Mouse (Mus musculus) stomach, postnatal 0 days (tissue): ENCODE data around the gene Akp3. TPM values are rescaled to one million over a fixed set of nuclear protein-coding genes. Genes with fewer than 3 reads are reported as not detected.
A peak's percentile ranks its signal among the peaks of the same experiment; 100 is the strongest.

Source experiments
- ATAC-seq: fragments of 200-750 bp; cut with Nextera tagmentation; 2 replicates; pipeline ENCODE4 v1.8.0; 2017; ENCODE audit not compliant: low FRiP score, low TSS enrichment
- DNase-seq: peaks from one replicate; pipeline ENCODE4 v3.0.0-alpha.2; 2016; ENCODE audit warnings: low spot score
- H3K27ac ChIP-seq: fragments of 300-500 bp; sonication (generic); replicated peaks from 2 replicates; pipeline ENCODE4 v1.5.1; 2014; ENCODE audit warnings: mild to moderate bottlenecking, control low read depth
- H3K27me3 ChIP-seq: fragments of 300-500 bp; sonication (generic); 2 replicates; pipeline ENCODE4 v1.6.1; 2014; ENCODE audit warnings: low read length; ENCODE audit not compliant: control insufficient read depth, insufficient read depth
- H3K36me3 ChIP-seq: fragments of 300-500 bp; sonication (generic); 2 replicates; pipeline ENCODE4 v1.6.1; 2014; ENCODE audit warnings: low read length, mixed read lengths; ENCODE audit not compliant: control insufficient read depth, insufficient read depth
- H3K4me1 ChIP-seq: fragments of 300-500 bp; sonication (generic); replicated peaks from 2 replicates; pipeline ENCODE4 v1.6.1; 2014; ENCODE audit warnings: antibody characterized with exemption; ENCODE audit not compliant: control insufficient read depth, insufficient read depth
- H3K4me2 ChIP-seq: fragments of 300-500 bp; sonication (generic); replicated peaks from 2 replicates; pipeline ENCODE4 v1.6.1; 2014; ENCODE audit warnings: low read depth, mild to moderate bottlenecking, control low read depth, moderate library complexity
- H3K4me3 ChIP-seq: fragments of 300-500 bp; sonication (generic); 2 replicates; pipeline ENCODE4 v1.5.1; 2014; ENCODE audit warnings: low read depth, low read length, control low read depth
- H3K9ac ChIP-seq: fragments of 300-500 bp; sonication (generic); 2 replicates; pipeline ENCODE4 v1.6.1; 2014; ENCODE audit warnings: mild to moderate bottlenecking, low read length, control low read depth, mixed read lengths
- H3K9me3 ChIP-seq: fragments of 300-500 bp; sonication (generic); 2 replicates; pipeline ENCODE4 v1.6.1; 2016; ENCODE audit warnings: low read length; ENCODE audit not compliant: control insufficient read depth
- CTCF ChIP-seq: IDR thresholded peaks from 2 replicates; pipeline ENCODE4 v1.5.1; 2016; ENCODE audit warnings: antibody characterized with exemption, low read depth, mild to moderate bottlenecking, moderate library complexity
- EP300 ChIP-seq: optimal IDR thresholded peaks from 2 replicates; pipeline ENCODE3; 2016; ENCODE audit warnings: antibody characterized with exemption
- WGBS: fragments of 180-500 bp; shearing (Covaris S2); extraction: QIAGEN DNeasy Blood & Tissue Kit; methylation state at CpG from one replicate; pipeline ENCODE4 v1.1.7; 2014; 5-methylcytosine and 5-hydroxymethylcytosine counted together
- polyA plus RNA-seq: library from polyadenylated mRNA; unstranded; fragments of >200 nt; fragmentation: Nextera tagmentation; extraction: Ambion mirVana; gene quantifications from 2 replicates; pipeline ENCODE4 v1.2.1, GENCODE M21; 2015

Akp3 gene
- polyA plus RNA-seq, 1 experiment from 2014 or later, result 0.38 TPM

GRCm38 (mm10) chr1:87171312-87171711, 46.5 kb downstream of the Akp3 start:
- H3K9ac ChIP-seq, result no peak overlapping the region
- no peaks in the 10 kb centered on the region for H3K27me3 ChIP-seq
- TF ChIP-seq EP300, result no peak
- no peak for TF ChIP-seq CTCF
- H3K4me1 ChIP-seq, result no peaks in the 10 kb centered on the region
- H3K4me2 ChIP-seq, result no peak overlapping the region
- H3K4me3 ChIP-seq, result no peak overlapping the region
- no peak overlapping the region for H3K27ac ChIP-seq
- 94% methylated on average over 1 of the region's 1 CpGs for WGBS
- no peaks in the 10 kb centered on the region for H3K9me3 ChIP-seq
- ATAC-seq (no peak), DNase-seq (no peak)
- H3K36me3 ChIP-seq, result no peaks in the 10 kb centered on the region

- H3K36me3 ChIP-seq, result no peaks in the 10 kb centered on the region
- no peak for DNase-seq
- H3K27me3 ChIP-seq, result no peaks in the 10 kb centered on the region
- H3K9me3 ChIP-seq, result no peaks in the 10 kb centered on the region
- no peak overlapping the region for H3K4me3 ChIP-seq
- H3K9ac ChIP-seq, result no peak overlapping the region
- 45% methylated on average over 9 of the region's 9 CpGs for WGBS
- H3K4me2 ChIP-seq, result no peak overlapping the region
- H3K27ac ChIP-seq, result no peak overlapping the region
- TF ChIP-seq CTCF (no peak), EP300 (no peak)
- H3K4me1 ChIP-seq, result no peaks in the 10 kb centered on the region
- ATAC-seq, result no peak
These were observed 47.5 kb downstream of the Akp3 start for GRCm38 (mm10) chr1:87172316-87172715.

DNA sequence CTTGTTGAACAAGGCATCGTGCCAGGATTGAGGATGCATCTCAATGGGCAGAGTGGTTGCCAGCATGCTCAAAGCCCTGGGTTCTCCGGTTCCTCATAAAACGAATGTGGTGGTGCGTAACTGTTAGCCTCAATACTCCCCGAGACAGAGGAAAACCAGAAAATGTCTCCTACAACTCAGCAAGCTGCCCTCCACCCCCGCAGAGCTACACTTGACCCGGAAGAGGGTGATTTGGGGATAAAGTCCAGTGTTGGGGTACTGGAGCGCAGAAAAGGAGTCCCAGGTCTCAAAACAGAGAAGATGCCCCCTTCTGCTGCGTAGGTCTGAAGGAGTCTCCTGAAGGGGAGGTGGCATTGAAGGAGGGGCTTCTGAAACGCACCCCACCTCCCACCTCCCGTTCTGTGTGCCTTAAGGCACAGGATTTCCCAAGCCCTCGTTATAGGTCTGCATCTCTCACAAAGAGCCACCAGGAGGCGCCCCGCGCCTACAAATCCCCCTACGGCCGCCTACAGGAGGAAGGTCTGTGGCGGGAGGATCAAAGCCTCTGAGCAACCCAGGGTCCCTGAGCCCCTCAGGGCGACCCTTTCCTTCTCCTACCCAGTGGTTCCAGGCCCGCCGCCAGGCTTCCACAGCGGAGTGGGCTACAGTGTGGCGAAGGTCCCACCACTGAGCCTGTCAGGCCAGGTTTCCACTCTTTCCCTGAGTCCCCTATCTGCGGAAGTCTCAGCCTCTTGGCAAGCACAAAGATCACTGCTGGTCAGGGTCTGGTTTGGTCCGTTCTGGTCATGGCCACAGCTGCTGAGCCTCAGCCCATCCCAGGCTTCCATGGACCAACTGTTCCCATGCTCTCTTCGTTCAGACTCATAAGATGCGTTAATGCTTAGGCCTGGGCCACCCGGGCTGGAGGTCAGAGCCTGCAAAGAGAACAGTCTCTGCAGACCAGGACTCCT, 49.5 kb downstream of the Akp3 start:
- Histone ChIP-seq H3K27me3 (no peaks in the 10 kb centered on the region), H3K36me3 (no peaks in the 10 kb centered on the region), H3K4me2 (no peak overlapping the region), H3K9me3 (no peaks in the 10 kb centered on the region), H3K4me3 (no peak overlapping the region), H3K27ac (no peak overlapping the region), H3K9ac (no peak overlapping the region), H3K4me1 (no peaks in the 10 kb centered on the region)
- 0 out of 2 replicates have a peak, but pooled peaks have one; percentile 41 for ATAC-seq
- TF ChIP-seq CTCF (peak; percentile 83), EP300 (no peak)
- WGBS, result 31% methylated on average over 28 of the region's 28 CpGs
- DNase-seq, result peak; percentile 71

- WGBS, result 7% methylated on average over 11 of the region's 11 CpGs
- Histone ChIP-seq H3K27ac (no peak overlapping the region), H3K36me3 (no peaks in the 10 kb centered on the region), H3K9ac (no peak overlapping the region), H3K4me3 (no peak overlapping the region), H3K9me3 (no peaks in the 10 kb centered on the region), H3K4me2 (no peak overlapping the region), H3K27me3 (no peaks in the 10 kb centered on the region), H3K4me1 (no peaks in the 10 kb centered on the region)
- peak; percentile 77 for ATAC-seq
- peak; percentile 67 for TF ChIP-seq CTCF
- TF ChIP-seq EP300, result no peak
- peak; percentile 65 for DNase-seq
These were observed 51.1 kb downstream of the Akp3 start for GRCm38 (mm10) chr1:87175852-87176292.

Other genes starting within 250 kb of the Akp3 start
- gene Alppl2, start 35.0 kb upstream of the Akp3 start, polyA plus RNA-seq, result not detected in 2 replicates
- gene Alpi, start 23.4 kb upstream of the Akp3 start, polyA plus RNA-seq, result 5.7 and 11.4 TPM in 2 replicates
- gene Ecel1, start 31.5 kb downstream of the Akp3 start, polyA plus RNA-seq, result 2.2 and 2.3 TPM in 2 replicates
- 0.04 TPM in 1 of 2 replicates, not detected in the other for gene Prss56, start 58.3 kb downstream of the Akp3 start, polyA plus RNA-seq
- gene Chrnd, start 65.6 kb downstream of the Akp3 start, polyA plus RNA-seq, result 0.04 and 0.08 TPM in 2 replicates
- 0.36 and 0.38 TPM in 2 replicates for gene Chrng, start 79.7 kb downstream of the Akp3 start, polyA plus RNA-seq
- gene Eif4e2, start 88.9 kb downstream of the Akp3 start, polyA plus RNA-seq, result 128 and 135 TPM in 2 replicates
- 0.50 and 0.73 TPM in 2 replicates for gene Efhd1, start 139.4 kb downstream of the Akp3 start, polyA plus RNA-seq
- 18.7 and 20.8 TPM in 2 replicates for gene Gigyf2, start 202.0 kb downstream of the Akp3 start, polyA plus RNA-seq